Mouse (Mus musculus): ENCODE measurements around the gene Ccdc78. TPM values are rescaled to one million over a fixed set of nuclear protein-coding genes. Genes with fewer than 3 reads are reported as not detected.
"Not testable (repeated sequence)": the region's sequence is repeated elsewhere in the genome, so short reads cannot be mapped to it uniquely, and the experiment has no call there.

The Ccdc78 gene
- polyA plus RNA-seq, 1 experiment from 2014 or later = 0.14 TPM

DNA sequence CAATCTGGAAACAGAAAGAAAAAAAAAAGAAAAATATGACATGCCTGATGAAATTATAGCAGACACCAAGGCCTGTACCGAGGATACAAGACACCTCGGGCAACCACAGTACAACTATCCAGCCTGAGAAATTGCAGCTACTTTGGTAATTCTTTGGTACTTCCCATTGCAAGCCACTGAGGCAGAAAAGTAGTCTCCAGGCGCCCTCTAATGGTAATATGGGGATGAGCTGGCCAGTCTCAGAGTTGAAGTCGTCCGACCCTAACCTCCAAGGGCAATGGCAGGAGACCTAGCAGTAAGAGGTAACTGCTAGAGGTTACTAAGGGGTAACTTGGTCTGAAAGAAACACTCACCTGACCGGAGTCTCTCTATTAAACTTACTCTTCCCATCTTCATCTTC, 14.6 kb downstream of the Ccdc78 start:
- Histone ChIP-seq H3K9ac (ENCODE audit: low read length) (no peak overlapping the region), H3K4me2 (ENCODE audit: low read length) (no peak overlapping the region), H3K36me3 (ENCODE audit: control insufficient read depth, insufficient read depth, low read length) (no peaks in the 10 kb centered on the region), H3K9me3 (replicated peaks; ENCODE audit: control insufficient read depth, low read length) (no peaks in the 10 kb centered on the region), H3K4me3 (ENCODE audit: low read depth, low read length) (no peak overlapping the region), H3K27ac (ENCODE audit: low read depth, low read length) (no peak overlapping the region), H3K4me1 (ENCODE audit: control insufficient read depth, insufficient read depth, low read length) (peaks cover 28% of the 10 kb centered on the region), H3K27me3 (replicated peaks; ENCODE audit: control insufficient read depth, insufficient read depth, low read length) (0 out of 2 replicates have a peak, but pooled peaks cover 3% of the 10 kb centered on the region)
- 5% methylated on average over 6 of the region's 6 CpGs for WGBS
- DNase-seq (ENCODE audit: low spot score) = peak; percentile 86
- ATAC-seq = peak; percentile 16; the same call in 1 of the 2 replicates

DNA sequence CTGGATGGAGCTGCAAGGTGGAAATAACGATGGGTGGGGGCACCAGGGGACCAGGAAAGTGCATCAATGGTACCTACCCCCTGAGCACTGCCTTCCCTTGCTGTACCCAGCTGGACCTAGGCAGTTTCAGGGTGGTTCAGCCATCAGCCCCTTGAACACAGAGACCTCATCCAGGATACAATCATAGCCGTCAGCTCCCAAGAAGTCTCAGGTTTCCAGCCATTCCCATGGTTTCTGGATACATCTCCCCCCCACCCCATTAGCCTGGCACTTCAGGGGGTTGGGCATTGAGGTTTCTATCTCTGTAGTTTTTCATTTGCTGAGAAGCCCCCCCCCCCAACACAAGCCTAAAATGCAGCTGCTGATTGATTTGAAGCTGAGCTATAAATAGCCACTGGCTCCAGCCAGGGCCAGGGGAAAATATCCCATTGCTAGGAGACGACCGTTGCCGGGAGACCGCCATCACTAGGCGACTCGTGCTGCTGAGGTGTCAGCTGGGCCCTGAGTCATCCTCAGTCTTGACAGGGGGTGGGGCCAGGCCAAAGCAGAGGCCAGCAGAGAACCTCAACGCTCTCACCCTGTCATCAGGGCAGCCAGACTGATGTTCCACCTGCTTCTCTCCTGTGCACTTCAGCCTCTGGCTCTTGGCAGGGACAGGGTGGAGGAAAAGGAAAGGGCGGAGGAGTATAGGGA, 16.6 kb downstream of the Ccdc78 start:
- peaks cover 18% of the 10 kb centered on the region for H3K4me1 ChIP-seq (ENCODE audit: control insufficient read depth, insufficient read depth, low read length)
- H3K9me3 ChIP-seq (replicated peaks; ENCODE audit: control insufficient read depth, low read length) = no peaks in the 10 kb centered on the region
- H3K36me3 ChIP-seq (ENCODE audit: control insufficient read depth, insufficient read depth, low read length) = no peaks in the 10 kb centered on the region
- 0 out of 2 replicates have a peak, but pooled peaks cover 3% of the 10 kb centered on the region for H3K27me3 ChIP-seq (replicated peaks; ENCODE audit: control insufficient read depth, insufficient read depth, low read length)
- H3K9ac ChIP-seq (ENCODE audit: low read length) = peak overlapping the region; percentile 41
- H3K4me3 ChIP-seq (ENCODE audit: low read depth, low read length) = no peak overlapping the region
- DNase-seq (ENCODE audit: low spot score) (peak; percentile 89), ATAC-seq (peak; percentile 91)
- WGBS = 8% methylated on average over 10 of the region's 10 CpGs
- peak overlapping the region; percentile 90 for H3K27ac ChIP-seq (ENCODE audit: low read depth, low read length)
- peak overlapping the region; percentile 33 for H3K4me2 ChIP-seq (ENCODE audit: low read length)

DNA sequence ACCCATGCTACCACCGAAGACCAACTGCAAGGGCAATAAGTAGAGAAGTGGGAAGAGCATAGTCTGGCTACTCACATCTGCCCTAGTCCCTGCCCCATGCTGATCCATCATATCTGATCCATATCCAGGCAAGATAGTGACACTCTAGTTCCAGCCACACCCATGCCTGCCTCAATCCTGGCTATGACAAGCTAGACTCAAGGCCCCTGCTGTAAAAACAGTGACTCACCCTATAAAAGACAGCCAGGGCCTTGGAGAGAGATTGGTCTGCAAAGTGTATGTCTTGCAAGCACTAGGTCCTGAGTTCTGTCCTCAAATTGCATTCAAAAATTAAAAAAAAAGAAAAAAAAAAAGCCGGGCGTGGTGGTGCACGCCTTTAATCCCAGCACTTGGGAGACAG, 20.1 kb downstream of the Ccdc78 start:
- H3K4me1 ChIP-seq (ENCODE audit: control insufficient read depth, insufficient read depth, low read length) = peaks cover 34% of the 10 kb centered on the region
- H3K4me2 ChIP-seq (ENCODE audit: low read length) = no peak overlapping the region
- no peak overlapping the region for H3K9ac ChIP-seq (ENCODE audit: low read length)
- H3K36me3 ChIP-seq (ENCODE audit: control insufficient read depth, insufficient read depth, low read length) = no peaks in the 10 kb centered on the region
- 0 out of 2 replicates have a peak, but pooled peaks cover 3% of the 10 kb centered on the region for H3K27me3 ChIP-seq (replicated peaks; ENCODE audit: control insufficient read depth, insufficient read depth, low read length)
- no peak for ATAC-seq
- H3K4me3 ChIP-seq (ENCODE audit: low read depth, low read length) = no peak overlapping the region
- no peak overlapping the region for H3K27ac ChIP-seq (ENCODE audit: low read depth, low read length)
- DNase-seq (ENCODE audit: low spot score) = no peak
- no peaks in the 10 kb centered on the region for H3K9me3 ChIP-seq (replicated peaks; ENCODE audit: control insufficient read depth, low read length)
- 81% methylated on average over 4 of the region's 4 CpGs for WGBS

DNA sequence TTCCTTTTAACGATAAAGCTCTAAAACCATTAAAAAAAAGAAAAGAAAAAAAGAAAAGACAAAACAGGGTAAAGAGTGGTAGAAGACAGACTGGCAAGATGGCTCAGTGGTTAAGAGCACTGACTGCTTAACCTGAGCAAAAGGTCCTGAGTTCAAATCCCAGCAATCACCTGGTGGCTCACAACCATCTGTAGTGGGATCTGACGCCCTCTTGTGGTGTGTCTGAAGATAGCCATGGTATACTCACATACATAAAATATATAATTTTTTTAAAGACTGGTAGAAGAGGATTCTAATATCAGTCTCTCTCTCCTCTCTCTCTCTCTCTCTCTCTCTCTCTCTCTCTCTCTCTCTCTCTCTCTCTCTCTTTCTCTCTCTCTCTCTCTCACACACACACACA, 21.1 kb downstream of the Ccdc78 start:
- H3K4me1 ChIP-seq (ENCODE audit: control insufficient read depth, insufficient read depth, low read length) = peaks cover 29% of the 10 kb centered on the region

DNA sequence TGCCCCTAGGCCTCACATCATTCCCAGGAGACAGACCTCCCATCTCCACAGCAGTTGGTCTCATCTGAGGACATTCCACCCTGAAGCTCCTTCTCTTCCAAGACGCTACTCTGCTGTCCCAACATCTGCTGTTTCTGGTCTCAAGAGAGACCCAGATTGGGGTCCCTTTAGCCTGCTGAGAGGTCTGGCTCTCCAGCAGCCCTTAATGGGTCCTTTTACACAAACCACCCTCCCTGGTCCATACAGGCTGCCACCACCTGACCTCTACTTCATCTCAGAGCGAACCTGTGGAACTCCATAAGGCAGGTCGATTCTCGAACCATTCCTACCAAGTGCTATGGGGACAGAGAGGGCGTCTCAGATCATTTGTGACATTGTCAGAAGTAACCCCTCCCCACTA, 21.6 kb downstream of the Ccdc78 start:
- WGBS = 40% methylated on average over 5 of the region's 5 CpGs
- ATAC-seq = no peak
- 0 out of 2 replicates have a peak, but pooled peaks cover 3% of the 10 kb centered on the region for H3K27me3 ChIP-seq (replicated peaks; ENCODE audit: control insufficient read depth, insufficient read depth, low read length)
- peaks cover 24% of the 10 kb centered on the region for H3K4me1 ChIP-seq (ENCODE audit: control insufficient read depth, insufficient read depth, low read length)
- H3K4me2 ChIP-seq (ENCODE audit: low read length) = peak overlapping the region; percentile 86
- H3K9me3 ChIP-seq (replicated peaks; ENCODE audit: control insufficient read depth, low read length) = no peaks in the 10 kb centered on the region
- peak overlapping the region; percentile 95 for H3K9ac ChIP-seq (ENCODE audit: low read length)
- H3K36me3 ChIP-seq (ENCODE audit: control insufficient read depth, insufficient read depth, low read length) = no peaks in the 10 kb centered on the region
- H3K4me3 ChIP-seq (ENCODE audit: low read depth, low read length) = peak overlapping the region; percentile 85; the same call in 1 of the 2 replicates
- DNase-seq (ENCODE audit: low spot score) = no peak
- H3K27ac ChIP-seq (ENCODE audit: low read depth, low read length) = peak overlapping the region; percentile 95; the same call in 1 of the 2 replicates

More for the DNA sequence above, 21.1 kb downstream of the Ccdc78 start:
- not testable (repeated sequence) for H3K36me3 ChIP-seq (ENCODE audit: control insufficient read depth, insufficient read depth, low read length); DNase-seq (ENCODE audit: low spot score); H3K4me3 ChIP-seq (ENCODE audit: low read depth, low read length); H3K27ac ChIP-seq (ENCODE audit: low read depth, low read length); H3K9me3 ChIP-seq (replicated peaks; ENCODE audit: control insufficient read depth, low read length); ATAC-seq; H3K27me3 ChIP-seq (replicated peaks; ENCODE audit: control insufficient read depth, insufficient read depth, low read length); H3K9ac ChIP-seq (ENCODE audit: low read length); H3K4me2 ChIP-seq (ENCODE audit: low read length)
- 50% methylated on average over 2 of the region's 2 CpGs for WGBS

DNA sequence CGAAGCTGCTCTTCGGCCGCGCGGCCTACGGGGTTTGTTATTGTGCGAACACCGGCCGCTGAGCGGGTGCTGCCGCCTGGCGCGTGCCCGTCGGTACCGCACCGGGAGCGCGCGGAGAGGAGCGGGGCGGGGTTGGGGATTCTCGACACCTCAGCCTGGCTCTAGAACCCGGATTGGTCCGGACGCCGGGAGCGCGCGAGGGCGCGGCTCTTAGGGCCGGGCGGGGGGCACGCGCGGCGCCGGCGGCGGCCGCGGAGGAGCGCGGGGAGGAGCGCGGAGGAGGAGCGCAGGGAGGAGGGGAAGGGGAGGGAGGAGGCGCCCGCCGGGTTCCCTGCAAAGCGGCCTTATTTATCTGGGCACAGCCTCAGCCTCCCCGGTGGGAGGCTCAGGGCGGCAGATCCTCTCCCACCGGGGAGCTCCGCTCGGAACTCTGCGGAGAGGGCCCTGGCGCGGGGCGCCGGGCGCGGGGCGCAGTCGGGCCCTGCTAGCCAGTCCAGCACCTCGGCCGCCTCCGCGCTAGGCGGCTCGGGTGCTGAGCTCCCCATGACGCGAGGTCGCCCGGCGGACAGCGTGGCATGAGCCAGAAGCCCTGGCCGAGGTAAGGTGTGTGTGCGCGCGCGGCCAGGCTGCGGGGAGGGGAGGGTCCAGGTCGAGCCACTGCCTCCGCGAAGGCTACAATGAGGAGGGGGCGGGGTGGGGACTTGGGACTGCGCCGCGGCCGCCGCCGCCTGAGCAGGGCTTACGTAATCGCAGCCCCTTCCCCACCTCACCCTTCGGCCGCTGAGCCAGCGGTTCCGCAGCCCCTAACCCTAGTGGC, 22.6 kb downstream of the Ccdc78 start, which contains the start of gene Fbxl16:
Gene Fbxl16 (plus strand): TSS at position 297 of the 817 bp plus-strand sequence.
- Histone ChIP-seq H3K9ac (ENCODE audit: low read length) (peak within 1 kb of the TSS; percentile 95), H3K36me3 (ENCODE audit: control insufficient read depth, insufficient read depth, low read length) (no peaks in the 10 kb centered on the region), H3K9me3 (replicated peaks; ENCODE audit: control insufficient read depth, low read length) (no peaks in the 10 kb centered on the region), H3K4me2 (ENCODE audit: low read length) (peak within 1 kb of the TSS; percentile 86), H3K27me3 (replicated peaks; ENCODE audit: control insufficient read depth, insufficient read depth, low read length) (0 out of 2 replicates have a peak, but pooled peaks cover 3% of the 10 kb centered on the region), H3K27ac (ENCODE audit: low read depth, low read length) (peak within 1 kb of the TSS; percentile 95), H3K4me3 (ENCODE audit: low read depth, low read length) (peak within 1 kb of the TSS; percentile 85), H3K4me1 (ENCODE audit: control insufficient read depth, insufficient read depth, low read length) (peaks cover 16% of the 10 kb centered on the region)
- WGBS = under 1% methylated on average over 79 of the region's 100 CpGs
- DNase-seq (ENCODE audit: low spot score) (peak; percentile 96), ATAC-seq (peak; percentile 88)

DNA sequence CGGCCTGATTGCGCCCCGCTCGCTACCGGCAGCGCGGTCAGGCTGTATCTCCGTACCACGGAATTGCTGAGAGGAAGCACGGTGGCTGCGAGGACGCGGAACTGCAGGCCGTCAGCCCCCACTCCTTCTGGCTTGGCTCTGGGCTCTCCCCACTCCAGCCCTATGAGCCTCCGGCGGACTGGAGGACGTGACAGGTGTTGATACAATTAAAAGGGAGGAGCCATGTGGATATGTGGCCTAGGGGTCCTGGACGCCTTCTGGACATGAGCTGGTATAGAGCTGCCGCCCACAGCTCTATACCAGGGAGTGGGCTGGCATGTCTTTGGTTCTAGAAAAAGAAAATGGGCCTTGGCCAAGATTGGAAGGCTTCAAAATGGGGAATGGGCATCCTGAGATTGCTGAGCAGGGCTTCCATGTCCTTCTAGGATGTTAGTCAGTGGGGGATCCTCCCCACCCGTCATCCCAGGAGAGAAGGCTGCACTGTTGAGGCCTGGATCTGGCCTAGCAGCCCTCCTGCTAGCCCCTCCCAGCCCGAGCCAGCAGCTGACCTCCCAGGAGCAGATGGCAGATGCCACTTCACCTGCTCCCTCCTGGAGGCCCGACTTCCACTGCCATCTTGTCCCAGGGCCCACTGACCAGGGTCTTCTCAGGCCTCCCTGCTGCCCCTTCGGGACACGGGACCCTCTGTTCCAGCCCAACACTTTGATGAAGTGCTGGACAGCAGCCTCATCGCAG, 23.4 kb downstream of the Ccdc78 start:
- peaks cover 16% of the 10 kb centered on the region for H3K4me1 ChIP-seq (ENCODE audit: control insufficient read depth, insufficient read depth, low read length)
- 11% methylated on average over 24 of the region's 25 CpGs for WGBS
- ATAC-seq (peak; percentile 57), DNase-seq (ENCODE audit: low spot score) (peak; percentile 62)
- H3K27me3 ChIP-seq (replicated peaks; ENCODE audit: control insufficient read depth, insufficient read depth, low read length) = no peaks in the 10 kb centered on the region
- peak overlapping the region; percentile 86 for H3K4me2 ChIP-seq (ENCODE audit: low read length)
- H3K9me3 ChIP-seq (replicated peaks; ENCODE audit: control insufficient read depth, low read length) = no peaks in the 10 kb centered on the region
- peak overlapping the region; percentile 95 for H3K27ac ChIP-seq (ENCODE audit: low read depth, low read length)
- no peaks in the 10 kb centered on the region for H3K36me3 ChIP-seq (ENCODE audit: control insufficient read depth, insufficient read depth, low read length)
- H3K9ac ChIP-seq (ENCODE audit: low read length) = peak overlapping the region; percentile 95
- H3K4me3 ChIP-seq (ENCODE audit: low read depth, low read length) = peak overlapping the region; percentile 85

DNA sequence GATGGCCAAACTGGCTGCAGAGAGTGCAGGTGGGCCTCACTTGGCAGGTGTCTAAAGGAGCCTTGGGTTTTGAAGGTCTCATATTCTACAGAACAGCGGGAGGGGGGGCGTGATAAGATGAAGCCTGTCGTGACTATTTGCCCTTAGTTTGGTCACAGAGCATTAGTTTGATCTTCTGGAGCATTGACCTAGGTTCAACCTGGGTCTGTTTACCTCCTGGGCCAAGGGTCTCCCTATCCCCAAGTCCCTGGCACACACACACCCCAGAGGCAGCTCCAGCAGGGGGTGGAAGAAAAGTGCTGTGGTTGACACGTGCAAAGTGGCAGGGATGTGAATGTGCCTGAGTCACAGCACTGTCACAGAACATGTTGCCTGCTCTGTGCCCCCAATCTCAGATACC, 24.5 kb downstream of the Ccdc78 start:
- Histone ChIP-seq H3K27ac (ENCODE audit: low read depth, low read length) (no peak overlapping the region), H3K9ac (ENCODE audit: low read length) (peak overlapping the region; percentile 95; the same call in 1 of the 2 replicates), H3K4me2 (ENCODE audit: low read length) (peak overlapping the region; percentile 86), H3K4me3 (ENCODE audit: low read depth, low read length) (no peak overlapping the region), H3K4me1 (ENCODE audit: control insufficient read depth, insufficient read depth, low read length) (peaks cover 16% of the 10 kb centered on the region), H3K36me3 (ENCODE audit: control insufficient read depth, insufficient read depth, low read length) (no peaks in the 10 kb centered on the region), H3K27me3 (replicated peaks; ENCODE audit: control insufficient read depth, insufficient read depth, low read length) (no peaks in the 10 kb centered on the region), H3K9me3 (replicated peaks; ENCODE audit: control insufficient read depth, low read length) (no peaks in the 10 kb centered on the region)
- ATAC-seq (no peak), DNase-seq (ENCODE audit: low spot score) (no peak)
- 76% methylated on average over 4 of the region's 4 CpGs for WGBS
